Comparison of ENCODE assay signal across 9 mouse cellular contexts in the genomic region with DNA sequence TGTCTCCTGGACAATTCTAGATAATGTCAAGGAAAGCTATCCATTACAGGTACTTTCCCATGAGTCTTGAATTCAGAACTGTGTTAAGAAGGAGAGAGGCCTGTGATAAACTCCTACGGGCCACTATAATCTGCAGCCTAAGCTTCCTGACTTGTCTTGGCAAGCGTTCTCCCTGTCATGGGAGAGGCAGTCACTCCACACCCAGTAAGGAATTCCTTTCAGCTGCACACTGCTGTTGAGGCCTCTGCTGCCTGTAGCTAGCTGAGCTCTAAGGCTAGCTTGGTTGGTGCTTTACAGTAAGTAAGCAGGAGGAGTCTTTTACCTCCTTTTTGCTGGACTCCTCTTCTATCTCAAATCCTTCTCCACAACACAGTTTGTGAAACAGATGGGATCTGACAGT.
DNase-seq lines count a peak whose midpoint lies in the region; ATAC-seq and TF ChIP-seq lines count a peak whose summit lies in the region.
"Had no signal": no experiment of that assay in that cellular context is flagged by ENCODE, and none has a peak within 500 bp of the region (broad histone marks: within the 10 kb centered on the region; RNA-seq: fewer than 3 reads in every experiment).

No protein-coding gene starts in this region.

- H3K27me3 ChIP-seq in heart, adult 2 months (ENCODE audit: control insufficient read depth, insufficient read depth, low read length), result no peaks in the 10 kb centered on the region
- H3K27me3 ChIP-seq in heart, embryonic 11.5 days (ENCODE audit: control insufficient read depth, insufficient read depth, low read length), result no peaks in the 10 kb centered on the region

- H3K9ac ChIP-seq in heart, adult 2 months (ENCODE audit: low read depth, low read length), result no peak overlapping the region
- no peak overlapping the region for H3K9ac ChIP-seq in heart, embryonic 11.5 days (ENCODE audit: low read depth, low read length)

- intact Hi-C loops in heart, adult 2 months (cut with DNase I), result no loop called here

- TF ChIP-seq EP300 in heart, adult 2 months (IDR thresholded peaks at IDR 0.05; ENCODE audit: insufficient read depth, low read depth, low read length), result 0 out of 2 replicates have a peak, but pooled peaks have one; percentile 28

- ATAC-seq in heart, embryonic 11.5 days (replicated peaks; ENCODE audit: insufficient number of reproducible peaks, low FRiP score, low TSS enrichment), result no peak

- DNase-seq in heart, adult 2 months, result peak in 1 of 2 experiments; percentile 30
- DNase-seq in ZHBTc4 (ENCODE audit: low read depth, low spot score), result peak; percentile 28
- DNase-seq in fibroblast of lung, adult 2 months (ENCODE audit: low read depth), result peak; percentile 2
- DNase-seq in kidney, postnatal 4 days, result peak; percentile 17 to 23
- no peak for DNase-seq in thymus, postnatal 14 days
- DNase-seq in spleen, postnatal 10 days (ENCODE audit: low spot score in 2 of 2), result no peak
- DNase-seq: lung, postnatal 14 days; right cerebral cortex, postnatal 14 days had no signal

- no peak overlapping the region for H3K4me3 ChIP-seq in heart, adult 2 months
- H3K4me3 ChIP-seq in heart, embryonic 11.5 days (ENCODE audit: low read depth, low read length), result no peak overlapping the region

- H3K79me2 ChIP-seq in heart, adult 2 months (replicated peaks; ENCODE audit: control insufficient read depth, insufficient read depth, low read length), result no peaks in the 10 kb centered on the region

- peaks cover 3% of the 10 kb centered on the region for H3K4me1 ChIP-seq in heart, adult 2 months (ENCODE audit: control insufficient read depth, insufficient read depth, low read length)
- no peaks in the 10 kb centered on the region for H3K4me1 ChIP-seq in heart, embryonic 11.5 days (ENCODE audit: control insufficient read depth, insufficient read depth, low read length)

- H3K27ac ChIP-seq in heart, adult 2 months, result peak overlapping the region; percentile 52
- no peak overlapping the region for H3K27ac ChIP-seq in heart, embryonic 11.5 days (ENCODE audit: low read depth, low read length)

- TF ChIP-seq POLR2A in heart, adult 2 months (IDR thresholded peaks at IDR 0.05; ENCODE audit: insufficient read depth, low read depth, low read length), result no peak

- no peaks in the 10 kb centered on the region for H3K36me3 ChIP-seq in heart, adult 2 months (ENCODE audit: control insufficient read depth, insufficient read depth, low read length)
- no peaks in the 10 kb centered on the region for H3K36me3 ChIP-seq in heart, embryonic 11.5 days (ENCODE audit: control insufficient read depth, insufficient read depth, low read length)

- 11% methylated on average over 2 of the region's 2 CpGs for WGBS in heart, adult 2 months
- WGBS in heart, embryonic 11.5 days (ENCODE audit: insufficient replicate concordance), result 14% methylated on average over 2 of the region's 2 CpGs

- H3K4me2 ChIP-seq in heart, embryonic 11.5 days, result no peak overlapping the region

- no peak for TF ChIP-seq CTCF in heart, adult 2 months (IDR thresholded peaks at IDR 0.05)

- no peaks in the 10 kb centered on the region for H3K9me3 ChIP-seq in heart, embryonic 11.5 days (replicated peaks; ENCODE audit: control insufficient read depth, low read length)

Comparison
In these comparisons a context has a peak if more than half of its experiments do, and no peak if none do; other contexts are left out.
1. DNase-seq: peak in ZHBTc4 (single experiment), fibroblast of lung, adult 2 months (single experiment) and kidney, postnatal 4 days (2 of 2); none in thymus, postnatal 14 days (single experiment) and spleen, postnatal 10 days (0 of 2).